Mouse (Mus musculus) liver, embryonic 11.5 days (tissue): ENCODE data around the gene Hnrnpa0. TPM values are rescaled to one million over a fixed set of nuclear protein-coding genes. Genes with fewer than 3 reads are reported as not detected.
A peak's percentile ranks its signal among the peaks of the same experiment; 100 is the strongest.

Experiments used
- ATAC-seq: fragments of 200-750 bp; cut with Nextera tagmentation; replicated peaks from 2 replicates; pipeline ENCODE4 v1.8.0; 2017; ENCODE audit warnings: moderate number of reproducible peaks, mild to moderate bottlenecking, moderate TSS enrichment, moderate library complexity; ENCODE audit not compliant: low FRiP score
- DNase-seq: peaks from one replicate; pipeline ENCODE4 v3.0.0-alpha.2; 2017; ENCODE audit warnings: low spot score
- H3K27ac ChIP-seq: fragments of 300-500 bp; sonication (generic); 2 replicates; pipeline ENCODE4 v1.5.1; 2014; ENCODE audit warnings: mild to moderate bottlenecking, low read depth, low read length, control low read depth
- H3K27me3 ChIP-seq: fragments of 300-500 bp; sonication (generic); replicated peaks from 2 replicates; pipeline ENCODE4 v1.6.1; 2014; ENCODE audit warnings: low read length, mixed read lengths; ENCODE audit not compliant: control insufficient read depth, insufficient read depth
- H3K36me3 ChIP-seq: fragments of 300-500 bp; sonication (generic); 2 replicates; pipeline ENCODE4 v1.6.1; 2014; ENCODE audit warnings: mild to moderate bottlenecking, low read length, moderate library complexity, mixed read lengths; ENCODE audit not compliant: control insufficient read depth, insufficient read depth
- H3K4me1 ChIP-seq: fragments of 300-500 bp; sonication (generic); replicated peaks from 2 replicates; pipeline ENCODE4 v1.6.1; 2014; ENCODE audit warnings: low read length, mixed read lengths; ENCODE audit not compliant: control insufficient read depth, insufficient read depth
- H3K4me2 ChIP-seq: fragments of 300-500 bp; sonication (generic); 2 replicates; pipeline ENCODE4 v1.6.1; 2014; ENCODE audit warnings: mild to moderate bottlenecking, control low read depth, moderate library complexity
- H3K4me3 ChIP-seq: fragments of 300-500 bp; sonication (generic); 2 replicates; pipeline ENCODE4 v1.5.1; 2014; ENCODE audit warnings: low read depth, low read length, control low read depth
- H3K9ac ChIP-seq: fragments of 300-500 bp; sonication (generic); 2 replicates; pipeline ENCODE4 v1.6.1; 2014; ENCODE audit warnings: low read depth, low read length, control low read depth
- H3K9me3 ChIP-seq: fragments of 300-500 bp; sonication (generic); 2 replicates; pipeline ENCODE4 v1.6.1; 2016; ENCODE audit warnings: low read length, inconsistent platforms, mixed read lengths; ENCODE audit not compliant: control insufficient read depth
- WGBS: fragments of 180-500 bp; shearing (Covaris S2); extraction: QIAGEN DNeasy Blood & Tissue Kit; methylation state at CpG from one replicate; pipeline ENCODE4 v1.1.7; 2014; 5-methylcytosine and 5-hydroxymethylcytosine counted together
- polyA plus RNA-seq: library from polyadenylated mRNA; unstranded; fragments of >200 nt; fragmentation: Nextera tagmentation; extraction: Ambion mirVana; gene quantifications from 2 replicates; pipeline ENCODE4 v1.2.1, GENCODE M21; 2014

Gene Hnrnpa0
- polyA plus RNA-seq, 1 experiment from 2014 or later = 22.8 TPM

GRCm38 (mm10) chr13:58122786-58123297 lies 5.5 kb downstream of the Hnrnpa0 start:
- DNase-seq (no peak), ATAC-seq (no peak)
- Histone ChIP-seq H3K4me3 (no peak overlapping the region), H3K27me3 (no peaks in the 10 kb centered on the region), H3K36me3 (peaks cover 3% of the 10 kb centered on the region; the same call in 1 of the 2 replicates), H3K27ac (no peak overlapping the region), H3K4me1 (peaks cover 16% of the 10 kb centered on the region), H3K4me2 (no peak overlapping the region), H3K9me3 (no peaks in the 10 kb centered on the region), H3K9ac (no peak overlapping the region)
- 70% methylated on average over 10 of the region's 10 CpGs for WGBS

GRCm38 (mm10) chr13:58117318-58118017 lies 10.9 kb downstream of the Hnrnpa0 start:
- Histone ChIP-seq H3K27me3 (peaks cover 9% of the 10 kb centered on the region), H3K4me3 (no peak overlapping the region), H3K27ac (no peak overlapping the region), H3K9me3 (no peaks in the 10 kb centered on the region), H3K9ac (no peak overlapping the region), H3K36me3 (no peaks in the 10 kb centered on the region), H3K4me2 (no peak overlapping the region), H3K4me1 (peaks cover 5% of the 10 kb centered on the region; the same call in 1 of the 2 replicates)
- DNase-seq (no peak), ATAC-seq (no peak)
- WGBS = 41% methylated on average over 8 of the region's 8 CpGs

GRCm38 (mm10) chr13:58116801-58117200 lies 11.6 kb downstream of the Hnrnpa0 start:
- DNase-seq = no peak
- H3K4me1 ChIP-seq = peaks cover 5% of the 10 kb centered on the region; the same call in 1 of the 2 replicates
- no peaks in the 10 kb centered on the region for H3K9me3 ChIP-seq
- no peak overlapping the region for H3K9ac ChIP-seq
- H3K36me3 ChIP-seq = no peaks in the 10 kb centered on the region
- WGBS = 78% methylated on average over 2 of the region's 2 CpGs
- H3K27ac ChIP-seq = no peak overlapping the region
- no peak for ATAC-seq
- H3K4me3 ChIP-seq = no peak overlapping the region
- H3K27me3 ChIP-seq = peaks cover 9% of the 10 kb centered on the region
- no peak overlapping the region for H3K4me2 ChIP-seq

GRCm38 (mm10) chr13:58115227-58115626 lies 13.1 kb downstream of the Hnrnpa0 start:
- no peak for DNase-seq
- ATAC-seq = 0 out of 2 replicates have a peak, but pooled peaks have one; percentile 33
- no peak overlapping the region for H3K9ac ChIP-seq
- peaks cover 9% of the 10 kb centered on the region for H3K27me3 ChIP-seq
- H3K9me3 ChIP-seq = no peaks in the 10 kb centered on the region
- no peaks in the 10 kb centered on the region for H3K36me3 ChIP-seq
- WGBS = 16% methylated on average over 13 of the region's 13 CpGs
- peaks cover 5% of the 10 kb centered on the region; the same call in 1 of the 2 replicates for H3K4me1 ChIP-seq
- H3K4me3 ChIP-seq = no peak overlapping the region
- no peak overlapping the region for H3K27ac ChIP-seq
- no peak overlapping the region for H3K4me2 ChIP-seq

- WGBS = 1% methylated on average over 35 of the region's 35 CpGs
- peak within 1 kb of the TSS; percentile 54 for H3K9ac ChIP-seq
- H3K27ac ChIP-seq = no peak within 1 kb of the TSS
- peak; percentile 72 for DNase-seq
- peak within 1 kb of the TSS; percentile 64 for H3K4me2 ChIP-seq
- peak; percentile 41; the same call in 1 of the 2 replicates for ATAC-seq
- peaks cover 5% of the 10 kb centered on the region; the same call in 1 of the 2 replicates for H3K4me1 ChIP-seq
- H3K27me3 ChIP-seq = peaks cover 9% of the 10 kb centered on the region
- H3K9me3 ChIP-seq = no peaks in the 10 kb centered on the region
- H3K36me3 ChIP-seq = no peaks in the 10 kb centered on the region
- peak within 1 kb of the TSS; percentile 45 for H3K4me3 ChIP-seq
Observed at GRCm38 (mm10) chr13:58113061-58113900, 15.1 kb downstream of the Hnrnpa0 start, which contains the start of gene Klhl3. Gene Klhl3, minus strand, starts transcription at chr13:58113592.

GRCm38 (mm10) chr13:58112601-58113041 lies 15.7 kb downstream of the Hnrnpa0 start:
- H3K9ac ChIP-seq = peak overlapping the region; percentile 54
- WGBS = 15% methylated on average over 11 of the region's 11 CpGs
- no peak for ATAC-seq

GRCm38 (mm10) chr13:58112191-58112590 lies 16.2 kb downstream of the Hnrnpa0 start:
- Histone ChIP-seq H3K4me2 (peak overlapping the region; percentile 64), H3K36me3 (no peaks in the 10 kb centered on the region), H3K9me3 (no peaks in the 10 kb centered on the region), H3K4me3 (peak overlapping the region; percentile 45), H3K27ac (no peak overlapping the region), H3K27me3 (peaks cover 9% of the 10 kb centered on the region), H3K4me1 (peaks cover 5% of the 10 kb centered on the region; the same call in 1 of the 2 replicates), H3K9ac (no peak overlapping the region)
- DNase-seq (no peak), ATAC-seq (no peak)
- WGBS = 66% methylated on average over 10 of the region's 10 CpGs

More at GRCm38 (mm10) chr13:58112601-58113041, 15.7 kb downstream of the Hnrnpa0 start:
- H3K4me1 ChIP-seq = peaks cover 5% of the 10 kb centered on the region; the same call in 1 of the 2 replicates
- H3K9me3 ChIP-seq = no peaks in the 10 kb centered on the region
- H3K4me3 ChIP-seq = peak overlapping the region; percentile 45
- H3K27ac ChIP-seq = no peak overlapping the region
- peak overlapping the region; percentile 64 for H3K4me2 ChIP-seq
- H3K36me3 ChIP-seq = no peaks in the 10 kb centered on the region
- no peak for DNase-seq
- H3K27me3 ChIP-seq = peaks cover 9% of the 10 kb centered on the region

- Histone ChIP-seq H3K4me2 (peak overlapping the region; percentile 64; the same call in 1 of the 2 replicates), H3K9me3 (no peaks in the 10 kb centered on the region), H3K36me3 (no peaks in the 10 kb centered on the region), H3K9ac (no peak overlapping the region), H3K27me3 (peaks cover 9% of the 10 kb centered on the region), H3K4me3 (no peak overlapping the region), H3K4me1 (peaks cover 5% of the 10 kb centered on the region; the same call in 1 of the 2 replicates), H3K27ac (no peak overlapping the region)
- 86% methylated on average over 6 of the region's 6 CpGs for WGBS
- ATAC-seq (no peak), DNase-seq (no peak)
Observed at GRCm38 (mm10) chr13:58111306-58111705, 17.1 kb downstream of the Hnrnpa0 start.
